Mouse (Mus musculus) large intestine, adult 2 months (tissue): Measurements from ENCODE around the gene Gm11114. TPM values are rescaled to one million over a fixed set of nuclear protein-coding genes. Genes with fewer than 3 reads are reported as not detected.

Source experiments
- DNase-seq: peaks from one replicate; pipeline ENCODE4 v3.0.0-alpha.2; 2012; ENCODE audit warnings: low read depth, low spot score
- WGBS: fragments of 180-500 bp; shearing (Covaris S2); methylation state at CpG from one replicate; pipeline ENCODE4 v1.1.7; 2018; 5-methylcytosine and 5-hydroxymethylcytosine counted together
- polyA plus RNA-seq: library from polyadenylated mRNA; depleted of rRNA; stranded (reverse); fragments of >200 nt; gene quantifications from 2 replicates; pipeline ENCODE4 v1.2.3, GENCODE M21; 2012; rRNA removed

The Gm11114 gene
- polyA plus RNA-seq, 1 experiment, result not detected

- no peak for DNase-seq
- 90% methylated on average over 5 of the region's 5 CpGs for WGBS
These were observed 43.0 kb downstream of the Gm11114 start for GRCm38 (mm10) chr9:85355559-85355958.

GRCm38 (mm10) chr9:85357154-85357860 lies 44.7 kb downstream of the Gm11114 start:
- DNase-seq, result no peak
- 76% methylated on average over 7 of the region's 7 CpGs for WGBS

Other genes starting within 250 kb of the Gm11114 start
- 9.9 and 12.8 TPM in 2 replicates for gene Tent5a, start 14.6 kb downstream of the Gm11114 start, polyA plus RNA-seq